Mouse (Mus musculus) layer of hippocampus, postnatal 25 days (tissue): ENCODE results near the gene Smoc1. TPM values are rescaled to one million over a fixed set of nuclear protein-coding genes. Genes with fewer than 3 reads are reported as not detected.

Experiments used
- DNase-seq, 2 experiments: peaks; one replicate each; pipeline ENCODE4 v3.0.0; 2022; ENCODE audit warnings: mixed read lengths in 2 of 2, low spot score in 1 of 2; ENCODE audit errors: extremely low spot score in 1 of 2
- total RNA-seq, 2 experiments: library from RNA; stranded (reverse); gene quantifications; 2 replicates each; pipeline ENCODE4 v1.2.3; 2021

Gene Smoc1
- total RNA-seq, 2 experiments from 2014 or later, result 5.9 to 7.6 TPM

- no peak for DNase-seq
Observed at GRCm38 (mm10) chr12:81024407-81024806, 2.2 kb upstream of the Smoc1 start.

- no peak for DNase-seq
Observed at GRCm38 (mm10) chr12:81024993-81025392, 1.6 kb upstream of the Smoc1 start.

- DNase-seq, result no peak
Observed at GRCm38 (mm10) chr12:81026995-81027942, 661 bp downstream of the Smoc1 start.

- no peak for DNase-seq
Observed at GRCm38 (mm10) chr12:81028291-81028920, 1.8 kb downstream of the Smoc1 start.

- DNase-seq, result no peak
Observed at GRCm38 (mm10) chr12:81029731-81030130, 3.1 kb downstream of the Smoc1 start.

GRCm38 (mm10) chr12:81031579-81031978 is 5.0 kb downstream of the Smoc1 start:
- DNase-seq, result no peak

- no peak for DNase-seq
Observed at GRCm38 (mm10) chr12:81033389-81034041, 6.9 kb downstream of the Smoc1 start.

GRCm38 (mm10) chr12:81034042-81034417 is 7.4 kb downstream of the Smoc1 start:
- no peak for DNase-seq

GRCm38 (mm10) chr12:81035850-81036249 is 9.2 kb downstream of the Smoc1 start:
- DNase-seq, result no peak

- DNase-seq, result no peak
Observed at GRCm38 (mm10) chr12:81043616-81044015, 17.0 kb downstream of the Smoc1 start.

GRCm38 (mm10) chr12:81046926-81047325 is 20.3 kb downstream of the Smoc1 start:
- DNase-seq, result no peak

GRCm38 (mm10) chr12:81049661-81050060 is 23.1 kb downstream of the Smoc1 start:
- DNase-seq, result no peak

GRCm38 (mm10) chr12:81055000-81055705 is 28.5 kb downstream of the Smoc1 start:
- DNase-seq, result no peak

- no peak for DNase-seq
Observed at GRCm38 (mm10) chr12:81055811-81056210, 29.2 kb downstream of the Smoc1 start.

GRCm38 (mm10) chr12:81057619-81058018 is 31.0 kb downstream of the Smoc1 start:
- DNase-seq, result no peak

GRCm38 (mm10) chr12:81058561-81058960 is 32.0 kb downstream of the Smoc1 start:
- no peak for DNase-seq

- no peak for DNase-seq
Observed at GRCm38 (mm10) chr12:81061831-81062361, 35.3 kb downstream of the Smoc1 start.

- no peak for DNase-seq
Observed at GRCm38 (mm10) chr12:81063336-81063955, 36.8 kb downstream of the Smoc1 start.

GRCm38 (mm10) chr12:81074139-81074538 is 47.5 kb downstream of the Smoc1 start:
- DNase-seq, result no peak

GRCm38 (mm10) chr12:81074941-81075340 is 48.3 kb downstream of the Smoc1 start:
- no peak for DNase-seq
